Mouse (Mus musculus) layer of hippocampus, adult 11-12 months (tissue): Measurements from ENCODE around the gene Cd274.

ENCODE experiments used
- DNase-seq: peaks from one replicate; pipeline ENCODE4 v3.0.0; 2022; ENCODE audit warnings: low spot score

Gene Cd274

GRCm38 (mm10) chr19:29364076-29364475 is 3.2 kb upstream of the Cd274 start:
- no peak for DNase-seq

- DNase-seq, result no peak
Measured at GRCm38 (mm10) chr19:29365105-29365504, 2.1 kb upstream of the Cd274 start.

GRCm38 (mm10) chr19:29366226-29366968 is 858 bp upstream of the Cd274 start:
- DNase-seq, result no peak

DNA sequence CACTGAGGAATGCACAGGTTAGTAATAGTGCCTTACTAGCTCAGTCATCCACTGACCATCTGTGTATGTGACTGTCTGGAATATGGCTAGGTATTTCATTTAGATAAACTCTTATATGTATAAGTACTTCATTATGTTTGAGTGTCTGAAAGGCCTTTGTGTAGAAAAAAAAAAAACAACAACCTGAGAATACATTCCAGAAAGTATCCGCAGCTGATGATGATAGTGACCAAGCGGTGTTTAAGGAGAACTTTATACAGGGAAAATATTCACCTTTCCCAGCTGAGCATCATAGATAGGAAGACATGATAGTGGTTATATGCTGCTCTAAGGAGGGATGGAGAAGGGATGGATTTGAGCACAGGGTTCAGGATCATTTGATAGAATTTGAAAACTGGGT is 786 bp downstream of the Cd274 start:
- no peak for DNase-seq

DNA sequence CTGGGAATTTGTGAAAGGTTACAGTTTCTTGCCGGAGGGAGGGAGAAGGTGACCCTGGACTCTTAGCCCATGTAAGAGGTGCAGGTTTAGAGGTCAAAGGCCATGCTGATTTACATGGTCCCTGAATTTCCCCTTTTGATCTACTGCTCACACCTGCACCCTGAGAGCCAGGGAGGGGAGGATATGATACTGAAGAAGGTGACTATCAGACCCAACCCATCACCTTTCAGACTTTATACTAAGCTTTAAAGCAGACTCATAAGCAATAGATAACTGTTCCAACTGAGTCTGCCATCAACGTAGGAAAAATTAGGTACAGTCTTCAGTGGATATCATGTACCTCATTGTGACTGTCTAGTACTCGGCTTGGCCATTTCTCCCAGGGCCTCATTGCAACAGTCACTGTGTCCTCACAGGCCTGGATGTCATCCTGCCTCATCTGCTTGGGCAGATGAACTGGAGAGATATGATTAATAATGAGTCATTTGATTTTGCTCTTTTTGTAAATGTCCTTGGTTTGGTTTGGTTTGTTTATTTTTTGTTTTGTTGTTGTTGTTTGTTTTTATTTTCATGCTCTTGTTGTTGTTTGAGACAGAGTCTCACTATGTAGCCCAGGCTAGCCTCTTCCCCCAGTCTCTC is 1.5 kb downstream of the Cd274 start:
- no peak for DNase-seq

- no peak for DNase-seq
Measured at GRCm38 (mm10) chr19:29370112-29370511, 2.9 kb downstream of the Cd274 start.

DNA sequence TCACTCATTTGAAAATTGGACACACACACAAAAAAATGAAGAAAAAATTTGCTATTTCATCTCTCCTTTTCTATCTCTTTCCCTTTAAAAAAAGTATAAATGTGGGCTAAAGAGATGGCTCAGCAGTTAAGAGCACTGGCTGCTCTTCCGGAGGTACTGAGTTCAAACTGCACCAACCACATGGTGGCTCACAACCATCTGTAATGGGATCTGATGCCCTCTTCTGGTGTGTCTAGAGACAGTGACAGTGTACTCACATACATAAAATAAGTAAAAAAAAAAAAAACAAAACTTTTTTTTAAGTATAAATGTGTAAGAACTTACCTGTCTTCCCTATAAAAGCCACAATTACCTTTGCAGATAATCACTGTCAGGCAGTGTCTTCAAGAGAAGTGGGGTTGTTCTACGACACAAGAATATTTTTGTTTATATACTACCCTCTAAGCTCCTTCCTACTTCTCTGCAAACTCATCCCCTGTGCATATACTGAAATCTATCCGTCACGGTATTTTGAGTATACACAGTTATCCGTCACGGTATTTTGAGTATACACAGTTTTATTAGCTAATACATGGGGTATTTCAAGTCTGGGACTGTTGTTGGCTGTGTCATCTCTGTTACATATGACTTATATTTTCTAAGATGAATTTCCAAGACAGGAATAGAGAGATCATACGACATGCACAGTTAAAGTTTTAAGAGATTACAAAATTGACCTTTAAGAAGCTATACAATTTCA is 3.5 kb downstream of the Cd274 start:
- no peak for DNase-seq

- no peak for DNase-seq
Measured at GRCm38 (mm10) chr19:29371284-29372081, 4.2 kb downstream of the Cd274 start.

DNA sequence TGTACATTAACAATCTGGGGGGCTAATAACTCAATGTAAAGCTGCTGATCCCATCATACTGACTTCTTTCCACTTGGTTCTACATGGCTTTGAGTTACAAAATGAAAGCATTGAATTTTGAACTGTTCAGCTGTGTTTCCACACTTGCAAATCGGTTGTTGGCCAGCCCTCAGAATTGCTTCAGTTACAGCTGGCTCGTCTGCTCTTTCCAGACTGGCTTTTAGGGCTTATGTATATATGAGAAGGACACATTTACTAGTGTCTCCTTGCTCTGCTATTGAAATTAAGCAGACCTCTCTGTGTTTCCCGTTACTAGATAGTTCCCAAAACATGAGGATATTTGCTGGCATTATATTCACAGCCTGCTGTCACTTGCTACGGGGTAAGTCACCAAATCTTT is 4.9 kb downstream of the Cd274 start:
- peak; percentile 46 for DNase-seq

DNA sequence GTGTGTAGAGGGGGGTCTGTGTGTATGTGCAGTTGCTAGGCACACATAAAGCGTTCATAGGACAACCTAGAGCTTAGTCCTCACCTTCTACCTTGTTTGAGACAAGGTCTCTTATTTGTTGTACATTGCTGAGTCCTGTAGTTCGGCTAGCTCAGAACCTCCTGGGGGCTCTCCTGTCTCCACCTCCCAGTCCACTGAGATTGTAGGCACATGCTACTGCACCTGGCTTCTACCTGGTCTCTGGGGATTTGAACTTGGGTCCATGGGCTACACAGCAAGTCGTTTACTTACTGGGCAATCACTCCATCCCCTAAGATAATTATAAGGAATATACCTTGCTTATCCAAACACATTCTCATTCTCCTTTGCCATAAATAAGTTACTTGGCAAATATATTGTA is 5.4 kb downstream of the Cd274 start:
- DNase-seq, result no peak

- no peak for DNase-seq
Measured at GRCm38 (mm10) chr19:29373438-29373837, 6.2 kb downstream of the Cd274 start.

- no peak for DNase-seq
Measured at GRCm38 (mm10) chr19:29374947-29375346, 7.7 kb downstream of the Cd274 start.

DNA sequence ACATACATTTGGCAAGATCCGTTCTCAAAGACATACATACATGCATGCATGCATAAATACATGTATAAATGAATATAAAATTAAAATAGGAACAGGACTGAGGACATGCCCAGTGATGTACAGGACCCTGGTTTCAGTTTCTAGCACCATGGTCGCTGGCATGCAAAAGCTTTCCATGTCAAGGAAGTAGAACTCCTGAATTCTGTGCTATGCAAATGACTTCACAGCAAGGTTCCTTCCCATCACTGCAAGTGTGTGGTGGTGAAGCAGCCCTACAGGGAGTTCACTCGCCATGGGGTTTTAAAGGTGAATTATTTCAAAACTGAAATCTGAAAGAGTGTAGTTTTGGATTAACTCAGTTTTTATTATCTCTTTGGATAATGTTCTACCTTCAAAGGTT is 9.1 kb downstream of the Cd274 start:
- no peak for DNase-seq

- no peak for DNase-seq
Measured at GRCm38 (mm10) chr19:29379839-29380603, 12.8 kb downstream of the Cd274 start.

DNA sequence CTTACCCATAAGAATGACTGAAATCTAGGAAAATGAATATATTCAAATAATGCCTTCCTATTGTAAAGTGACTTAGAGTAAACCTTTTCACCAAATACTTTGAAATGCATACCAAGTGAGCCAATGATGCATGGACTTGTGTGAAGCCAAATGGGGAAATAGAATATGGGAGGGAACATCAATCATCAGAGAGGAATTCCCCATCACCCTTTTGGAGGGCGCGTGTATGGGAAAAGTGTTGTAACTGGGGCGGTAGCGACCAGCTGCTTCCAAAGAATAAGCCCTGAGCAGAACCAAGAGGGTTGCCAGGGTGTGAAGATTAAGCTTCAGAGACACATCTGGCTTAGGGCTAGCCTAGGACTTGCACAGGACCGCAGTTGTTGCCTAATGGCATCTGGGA is 16.1 kb downstream of the Cd274 start:
- no peak for DNase-seq

DNA sequence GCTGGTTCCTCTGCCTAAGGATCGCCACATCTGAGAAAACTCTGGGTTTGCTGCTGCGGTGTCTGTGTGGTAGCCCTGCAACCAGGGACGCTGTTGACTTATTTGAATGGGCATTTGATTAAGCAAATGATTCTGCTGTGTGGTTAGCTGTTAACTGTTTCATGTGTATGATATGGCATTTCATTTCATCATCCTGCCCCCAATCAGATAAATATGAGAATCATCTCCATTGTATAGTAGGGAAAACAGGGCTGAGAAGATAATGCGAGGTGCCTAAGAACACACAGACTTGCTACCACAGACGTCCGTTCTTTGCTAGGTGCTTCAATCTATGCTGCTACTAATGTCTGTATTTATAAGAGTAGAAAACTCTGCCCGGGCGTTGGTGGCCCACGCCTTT is 17.2 kb downstream of the Cd274 start:
- DNase-seq, result no peak

DNA sequence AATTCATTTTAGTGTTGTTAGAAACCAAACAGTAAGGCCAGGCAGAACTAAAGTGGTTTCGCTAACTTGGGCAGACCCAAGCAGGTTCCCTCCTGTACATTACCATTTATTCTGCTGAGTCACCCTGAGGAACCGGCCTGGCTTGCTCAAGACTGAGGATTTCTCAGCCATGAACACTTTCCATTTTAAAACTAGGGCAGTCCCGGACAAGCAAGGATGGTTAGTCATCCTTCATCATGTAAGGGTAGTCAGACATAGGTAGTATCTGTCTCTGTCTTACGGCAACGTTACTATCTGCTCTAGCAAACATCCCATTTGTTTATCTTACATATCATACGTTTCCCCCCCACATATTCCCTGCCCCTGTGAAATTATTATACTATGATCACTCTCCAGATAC is 17.7 kb downstream of the Cd274 start:
- DNase-seq, result no peak

DNA sequence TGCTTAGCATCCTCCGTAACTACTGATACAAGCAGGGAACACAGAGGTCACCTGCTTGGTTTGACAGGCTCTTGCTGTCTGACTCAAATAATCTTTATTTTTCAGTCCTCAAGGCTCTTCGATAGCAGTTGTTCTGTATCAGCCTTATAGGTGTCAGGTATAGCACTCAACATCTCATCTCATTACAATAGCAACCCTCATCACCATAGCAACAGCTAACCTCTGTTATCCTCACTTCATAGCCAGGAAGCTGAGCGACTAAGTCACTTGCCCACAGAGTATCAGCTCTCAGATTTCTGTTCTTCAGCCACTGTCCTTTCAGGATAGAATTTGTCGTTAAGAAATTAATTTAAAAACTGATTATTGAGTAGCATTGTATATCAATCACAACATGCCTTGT is 18.6 kb downstream of the Cd274 start:
- DNase-seq, result no peak

DNA sequence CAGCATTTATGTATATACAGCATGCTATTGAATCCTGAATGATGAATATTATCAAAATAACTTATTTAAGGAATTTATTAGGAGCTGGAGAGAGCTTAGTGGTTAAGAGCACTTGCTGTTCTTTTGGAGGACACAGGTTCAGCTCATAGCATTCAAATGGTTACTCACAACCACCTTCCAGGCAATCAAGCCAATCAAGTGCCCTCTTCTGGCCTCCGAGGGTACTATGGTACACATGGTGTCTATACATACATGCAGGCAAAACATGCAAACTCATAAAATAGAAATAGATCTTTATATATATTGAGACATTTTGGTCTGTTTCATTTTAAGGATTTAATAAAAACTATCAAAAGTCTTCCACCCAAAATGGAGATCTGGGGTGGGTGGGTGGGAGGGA is 21.6 kb downstream of the Cd274 start:
- no peak for DNase-seq

- DNase-seq, result no peak
Measured at GRCm38 (mm10) chr19:29390483-29390882, 23.2 kb downstream of the Cd274 start.

- DNase-seq, result no peak
Measured at GRCm38 (mm10) chr19:29391279-29391678, 24.0 kb downstream of the Cd274 start.

GRCm38 (mm10) chr19:29393333-29393732 is 26.1 kb downstream of the Cd274 start:
- DNase-seq, result no peak
